Mouse (Mus musculus): ENCODE measurements at regions not wholly inside any gene's neighbourhood (a gene's known extent, or its start where the extent isn't known, plus 50 kb on each side); places are given as distances from the start of the nearest gene placed in this dataset.

GRCm38 (mm10) chr7:70300516-70300915 lies 66.0 kb downstream of the Nr2f2 start:
- DNase-seq (ENCODE audit: low spot score in 2 of 2) = peak in 1 of 2 experiments; percentile 1

GRCm38 (mm10) chr7:70291431-70291830 lies 75.1 kb downstream of the Nr2f2 start:
- DNase-seq (ENCODE audit: low spot score in 2 of 2) = no peak
- intact Hi-C loops (cut with DNase I) = no loop called here

More at GRCm38 (mm10) chr7:70300516-70300915, 66.0 kb downstream of the Nr2f2 start:
- intact Hi-C loops (cut with DNase I) = no loop called here

GRCm38 (mm10) chr7:70290733-70291320 lies 75.7 kb downstream of the Nr2f2 start:
- DNase-seq (ENCODE audit: low spot score in 2 of 2) = no peak
- intact Hi-C loops (cut with DNase I) = no loop called here

- DNase-seq (ENCODE audit: low spot score in 2 of 2) = no peak
- intact Hi-C loops (cut with DNase I) = no loop called here
Observed at GRCm38 (mm10) chr7:70290277-70290676, 76.3 kb downstream of the Nr2f2 start.

- DNase-seq (ENCODE audit: low spot score in 2 of 2) = no peak
- intact Hi-C loops (cut with DNase I) = loop anchor here (5.0 kb wide), 2 partner anchors 39 to 121 kb away; no protein-coding TSS in a partner anchor
Observed at GRCm38 (mm10) chr7:70288621-70289020, 77.9 kb downstream of the Nr2f2 start.

- intact Hi-C loops (cut with DNase I) = loop anchor here (5.0 kb wide), 2 partner anchors 39 to 121 kb away; no protein-coding TSS in a partner anchor
Observed at GRCm38 (mm10) chr7:70287891-70288421, 78.6 kb downstream of the Nr2f2 start.

GRCm38 (mm10) chr7:70286836-70287355 lies 79.6 kb downstream of the Nr2f2 start:
- intact Hi-C loops (cut with DNase I) = loop anchor here (5.0 kb wide), 2 partner anchors 40 to 120 kb away; no protein-coding TSS in a partner anchor
- DNase-seq (ENCODE audit: low spot score in 2 of 2) = no peak

More at GRCm38 (mm10) chr7:70287891-70288421, 78.6 kb downstream of the Nr2f2 start:
- no peak for DNase-seq (ENCODE audit: low spot score in 2 of 2)

GRCm38 (mm10) chr7:70285344-70285743 lies 81.2 kb downstream of the Nr2f2 start:
- intact Hi-C loops (cut with DNase I) = loop anchor here (5.0 kb wide), 2 partner anchors 42 to 118 kb away; no protein-coding TSS in a partner anchor
- DNase-seq (ENCODE audit: low spot score in 2 of 2) = no peak

GRCm38 (mm10) chr7:70283836-70284235 lies 82.7 kb downstream of the Nr2f2 start:
- no peak for DNase-seq (ENCODE audit: low spot score in 2 of 2)
- intact Hi-C loops (cut with DNase I) = no loop called here

- intact Hi-C loops (cut with DNase I) = no loop called here
- no peak for DNase-seq (ENCODE audit: low spot score in 2 of 2)
Observed at GRCm38 (mm10) chr7:70283166-70283565, 83.4 kb downstream of the Nr2f2 start.

- DNase-seq (ENCODE audit: low spot score in 2 of 2) = no peak
- intact Hi-C loops (cut with DNase I) = no loop called here
Observed at GRCm38 (mm10) chr7:70281891-70282515, 84.5 kb downstream of the Nr2f2 start.

GRCm38 (mm10) chr7:70281381-70281750 lies 85.2 kb downstream of the Nr2f2 start:
- no peak for DNase-seq (ENCODE audit: low spot score in 2 of 2)
- intact Hi-C loops (cut with DNase I) = no loop called here

GRCm38 (mm10) chr7:70280643-70281380 lies 85.7 kb downstream of the Nr2f2 start:
- DNase-seq (ENCODE audit: low spot score in 2 of 2) = no peak
- intact Hi-C loops (cut with DNase I) = no loop called here

- DNase-seq (ENCODE audit: low spot score in 2 of 2) = no peak
Observed at GRCm38 (mm10) chr7:70279927-70280642, 86.5 kb downstream of the Nr2f2 start.

GRCm38 (mm10) chr7:70279101-70279500 lies 87.4 kb downstream of the Nr2f2 start:
- no peak for DNase-seq (ENCODE audit: low spot score in 2 of 2)

More at GRCm38 (mm10) chr7:70279927-70280642, 86.5 kb downstream of the Nr2f2 start:
- intact Hi-C loops (cut with DNase I) = loop anchor here (5.0 kb wide), 1 partner anchor 108 kb away; no protein-coding TSS in a partner anchor

GRCm38 (mm10) chr7:70276078-70276477 lies 90.5 kb downstream of the Nr2f2 start:
- intact Hi-C loops (cut with DNase I) = loop anchor here (5.0 kb wide), 1 partner anchor 104 kb away; no protein-coding TSS in a partner anchor
- no peak for DNase-seq (ENCODE audit: low spot score in 2 of 2)

More at GRCm38 (mm10) chr7:70279101-70279500, 87.4 kb downstream of the Nr2f2 start:
- intact Hi-C loops (cut with DNase I) = loop anchor here (5.0 kb wide), 1 partner anchor 107 kb away; no protein-coding TSS in a partner anchor

GRCm38 (mm10) chr7:70274312-70274711 lies 92.2 kb downstream of the Nr2f2 start:
- intact Hi-C loops (cut with DNase I) = no loop called here
- DNase-seq (ENCODE audit: low spot score in 2 of 2) = no peak

- DNase-seq (ENCODE audit: low spot score in 2 of 2) = peak; percentile 9 to 17
- intact Hi-C loops (cut with DNase I) = no loop called here
Observed at GRCm38 (mm10) chr7:70267075-70267474, 99.5 kb downstream of the Nr2f2 start.

GRCm38 (mm10) chr7:70256806-70257205 lies 109.7 kb downstream of the Nr2f2 start:
- no peak for DNase-seq (ENCODE audit: low spot score in 2 of 2)
- intact Hi-C loops (cut with DNase I) = no loop called here
